Mouse (Mus musculus): ENCODE measurements around the gene Rnpepl1. TPM values are rescaled to one million over a fixed set of nuclear protein-coding genes. Genes with fewer than 3 reads are reported as not detected.

Gene Rnpepl1
- polyA plus RNA-seq, 1 experiment from 2014 or later = 30.2 TPM

DNA sequence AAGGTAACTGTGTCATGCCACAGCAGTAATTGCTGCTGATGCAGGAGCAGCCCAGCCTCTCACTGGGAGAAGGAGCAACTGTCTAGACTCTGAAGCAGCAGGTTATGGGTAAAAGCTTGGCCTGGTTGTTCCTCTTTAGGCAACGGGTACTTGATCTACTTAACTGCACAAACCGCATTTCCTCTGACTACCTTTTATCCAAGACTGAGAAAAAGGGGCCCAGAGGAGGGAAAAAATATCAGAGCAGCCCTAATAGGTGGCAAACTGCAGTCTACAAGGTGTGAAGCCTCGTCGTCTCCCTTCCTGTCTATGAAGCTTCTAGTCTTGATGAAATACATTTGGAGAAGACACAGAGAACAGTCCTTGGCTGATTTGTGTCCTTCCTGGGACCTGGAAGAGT, 23.0 kb downstream of the Rnpepl1 start:
- WGBS = 75% methylated on average over 4 of the region's 4 CpGs
- peak overlapping the region; percentile 83 for H3K4me3 ChIP-seq
- H3K36me3 ChIP-seq = peaks cover 10% of the 10 kb centered on the region
- H3K4me1 ChIP-seq (replicated peaks) = peaks cover 35% of the 10 kb centered on the region
- peaks cover 16% of the 10 kb centered on the region; the same call in 1 of the 2 replicates for H3K27me3 ChIP-seq
- H3K9me3 ChIP-seq = no peaks in the 10 kb centered on the region
- peak overlapping the region; percentile 90 for H3K9ac ChIP-seq
- ATAC-seq (ENCODE audit: low read depth) = no peak
- peak overlapping the region; percentile 85 for H3K4me2 ChIP-seq
- peak overlapping the region; percentile 99 for H3K27ac ChIP-seq (replicated peaks)

DNA sequence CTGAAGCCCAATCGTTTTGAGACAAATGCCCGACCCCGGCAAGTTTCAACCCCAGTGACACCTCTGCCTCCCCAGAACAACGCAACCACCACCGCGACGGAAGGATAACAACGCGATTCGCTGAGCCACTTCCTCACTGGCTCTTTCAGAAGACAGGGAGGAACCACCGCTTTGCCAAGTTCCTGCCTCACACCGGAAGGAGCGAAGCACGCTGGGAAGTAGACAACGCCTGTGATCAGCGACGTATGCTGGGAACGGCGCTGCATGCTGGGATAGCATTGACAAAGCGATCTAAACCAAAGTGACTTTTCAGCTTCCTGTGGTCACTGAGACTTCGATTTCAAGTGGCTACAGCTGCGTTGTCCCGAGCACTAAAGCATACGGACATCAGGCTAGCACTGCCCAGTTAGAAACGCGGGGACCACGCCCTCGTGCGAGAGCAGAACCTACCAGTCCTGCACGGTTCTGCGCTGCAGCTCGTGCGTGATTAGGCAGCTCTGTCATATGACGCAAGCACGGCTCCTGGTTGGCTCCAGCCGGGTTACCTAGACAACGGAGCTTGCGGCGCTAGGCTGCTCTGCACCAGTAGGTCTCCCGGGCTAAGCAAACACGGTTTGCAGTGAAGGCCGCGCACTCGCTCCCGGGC, 23.7 kb downstream of the Rnpepl1 start, which contains the start of gene Capn10:
Capn10 (plus strand) TSS at position 195 of the 646 bp plus-strand sequence.
- peak; percentile 100 for ATAC-seq (ENCODE audit: low read depth)
- peak within 1 kb of the TSS; percentile 90 for H3K9ac ChIP-seq
- under 1% methylated on average over 45 of the region's 45 CpGs for WGBS

DNA sequence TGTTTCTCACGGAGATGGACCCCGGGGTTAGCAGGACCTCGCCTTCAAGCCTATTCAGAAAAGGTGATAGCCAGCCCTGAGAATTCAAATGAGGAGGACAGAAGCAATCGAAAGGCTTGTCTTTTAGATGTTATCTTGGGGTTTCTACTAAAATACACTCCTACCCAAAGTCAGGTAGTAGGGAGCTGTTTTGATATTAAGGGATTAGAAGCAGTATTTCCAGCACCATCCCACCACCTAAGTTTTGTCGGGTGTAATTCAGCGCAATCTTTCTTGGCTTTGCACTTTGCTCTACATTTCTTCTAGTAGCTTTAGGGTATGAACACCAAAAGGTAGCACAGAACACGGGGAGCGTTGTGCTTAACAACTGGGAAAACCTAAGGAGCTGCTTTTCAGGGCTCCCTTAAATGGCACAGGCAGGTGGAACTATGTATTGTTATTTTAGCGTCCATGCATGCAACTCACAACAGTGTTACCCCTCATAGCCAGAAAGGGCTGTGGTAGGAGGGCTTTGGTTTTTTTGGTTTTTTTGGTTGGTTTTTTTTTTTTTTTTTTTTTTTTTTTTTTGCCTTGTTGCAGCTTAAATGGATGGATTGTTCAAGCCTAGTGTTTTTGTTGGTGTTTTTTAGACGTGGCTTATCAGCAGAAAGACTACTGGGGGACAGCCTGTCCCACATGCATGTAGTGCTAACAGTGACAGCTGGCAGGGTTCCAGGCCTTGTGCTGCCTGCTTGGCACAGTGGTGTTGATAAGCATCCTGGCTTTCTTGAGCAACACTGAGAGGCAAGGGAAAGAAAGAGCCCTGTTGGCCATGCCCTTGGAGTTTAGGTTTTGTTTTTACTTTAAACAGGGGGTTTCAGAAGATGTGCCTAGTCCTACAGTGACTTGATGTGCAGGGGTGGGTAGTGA, 24.7 kb downstream of the Rnpepl1 start:
- 16% methylated on average over 10 of the region's 10 CpGs for WGBS
- H3K9me3 ChIP-seq = no peaks in the 10 kb centered on the region
- peaks cover 27% of the 10 kb centered on the region for H3K36me3 ChIP-seq
- H3K4me3 ChIP-seq = peak overlapping the region; percentile 83
- ATAC-seq (ENCODE audit: low read depth) = no peak
- 0 out of 2 replicates have a peak, but pooled peaks cover 3% of the 10 kb centered on the region for H3K27me3 ChIP-seq
- peak overlapping the region; percentile 85 for H3K4me2 ChIP-seq
- H3K9ac ChIP-seq = peak overlapping the region; percentile 90
- H3K4me1 ChIP-seq (replicated peaks) = peaks cover 35% of the 10 kb centered on the region
- peak overlapping the region; percentile 99 for H3K27ac ChIP-seq (replicated peaks)

More for the DNA sequence above, 23.7 kb downstream of the Rnpepl1 start, which contains the start of gene Capn10:
- peak within 1 kb of the TSS; percentile 85 for H3K4me2 ChIP-seq
- H3K9me3 ChIP-seq = no peaks in the 10 kb centered on the region
- H3K4me1 ChIP-seq (replicated peaks) = peaks cover 35% of the 10 kb centered on the region
- peaks cover 17% of the 10 kb centered on the region for H3K36me3 ChIP-seq
- H3K27ac ChIP-seq (replicated peaks) = peak within 1 kb of the TSS; percentile 99
- H3K4me3 ChIP-seq = peak within 1 kb of the TSS; percentile 83
- H3K27me3 ChIP-seq = peaks cover 12% of the 10 kb centered on the region; the same call in 1 of the 2 replicates

DNA sequence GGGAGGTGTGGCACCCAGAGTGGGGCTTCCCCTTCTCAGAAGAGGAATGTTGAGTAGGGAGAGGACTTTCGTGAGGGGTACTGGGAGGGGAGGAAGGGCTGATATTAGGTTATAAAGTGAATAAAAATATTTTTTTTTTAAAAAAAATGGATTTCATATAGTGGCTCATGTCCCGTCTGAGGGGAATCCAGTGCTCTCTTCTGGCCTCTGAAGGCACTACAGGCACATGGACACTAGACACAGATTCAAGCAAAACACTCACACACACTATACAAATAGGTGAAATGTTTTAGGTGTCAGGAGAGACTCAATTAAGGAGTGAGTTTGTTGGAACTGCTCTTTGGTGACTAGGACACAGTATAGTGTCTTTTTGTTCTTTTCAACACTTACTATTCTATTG, 25.4 kb downstream of the Rnpepl1 start:
- Histone ChIP-seq H3K36me3 (peaks cover 33% of the 10 kb centered on the region), H3K4me1 (replicated peaks) (peaks cover 35% of the 10 kb centered on the region), H3K9me3 (no peaks in the 10 kb centered on the region), H3K27ac (replicated peaks) (no peak overlapping the region), H3K27me3 (no peaks in the 10 kb centered on the region), H3K4me2 (peak overlapping the region; percentile 85), H3K9ac (peak overlapping the region; percentile 90), H3K4me3 (peak overlapping the region; percentile 83)
- WGBS = 50% methylated on average over 2 of the region's 2 CpGs
- ATAC-seq (ENCODE audit: low read depth) = no peak

DNA sequence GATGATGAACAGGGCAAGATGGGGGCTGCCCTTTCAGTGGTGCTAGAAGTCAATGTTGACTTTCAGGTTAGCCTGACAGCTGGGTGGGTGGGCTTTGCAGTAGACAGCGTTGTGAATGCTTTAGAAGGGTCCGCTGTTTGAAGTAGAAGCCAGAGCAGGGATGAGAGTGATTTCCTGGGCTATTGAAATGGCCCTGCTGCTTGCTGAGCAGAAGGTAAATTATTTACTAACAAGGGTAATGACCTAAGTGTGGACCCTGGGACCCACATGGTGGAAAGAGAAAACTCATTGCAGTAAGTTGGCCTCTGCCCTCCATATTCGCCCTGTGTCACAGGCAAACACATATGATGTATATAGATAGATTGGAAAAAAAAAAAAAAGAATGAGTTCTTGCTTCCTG, 25.9 kb downstream of the Rnpepl1 start:
- WGBS = 41% methylated on average over 3 of the region's 3 CpGs
- Histone ChIP-seq H3K9ac (peak overlapping the region; percentile 90), H3K27me3 (no peaks in the 10 kb centered on the region), H3K4me1 (replicated peaks) (peaks cover 35% of the 10 kb centered on the region), H3K36me3 (peaks cover 35% of the 10 kb centered on the region), H3K9me3 (no peaks in the 10 kb centered on the region), H3K4me3 (peak overlapping the region; percentile 83), H3K4me2 (peak overlapping the region; percentile 85), H3K27ac (replicated peaks) (no peak overlapping the region)
- no peak for ATAC-seq (ENCODE audit: low read depth)

DNA sequence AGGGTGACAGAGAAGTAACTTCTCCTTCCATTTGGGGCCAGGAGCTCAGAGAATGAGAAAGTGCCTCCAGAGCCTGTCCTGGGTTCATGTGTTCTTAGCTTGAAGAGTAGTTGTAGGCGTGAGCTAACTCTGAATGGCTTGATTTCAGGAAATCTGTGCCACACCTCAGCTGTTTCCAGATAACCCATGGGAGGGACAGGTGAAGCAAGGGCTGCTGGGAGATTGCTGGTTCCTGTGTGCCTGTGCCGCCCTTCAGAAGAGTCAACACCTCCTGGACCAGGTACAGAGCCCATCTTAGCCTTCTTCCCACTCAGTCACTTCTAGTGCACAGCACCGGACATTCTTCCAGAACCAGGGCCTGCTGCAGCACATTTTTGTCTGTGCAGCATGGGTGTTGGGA, 27.2 kb downstream of the Rnpepl1 start:
- H3K4me3 ChIP-seq = no peak overlapping the region
- no peak for ATAC-seq (ENCODE audit: low read depth)
- peaks cover 48% of the 10 kb centered on the region for H3K36me3 ChIP-seq
- 91% methylated on average over 3 of the region's 3 CpGs for WGBS
- H3K27ac ChIP-seq (replicated peaks) = no peak overlapping the region
- H3K4me1 ChIP-seq (replicated peaks) = peaks cover 35% of the 10 kb centered on the region
- no peaks in the 10 kb centered on the region for H3K9me3 ChIP-seq
- no peak overlapping the region for H3K4me2 ChIP-seq
- no peaks in the 10 kb centered on the region for H3K27me3 ChIP-seq
- H3K9ac ChIP-seq = no peak overlapping the region

DNA sequence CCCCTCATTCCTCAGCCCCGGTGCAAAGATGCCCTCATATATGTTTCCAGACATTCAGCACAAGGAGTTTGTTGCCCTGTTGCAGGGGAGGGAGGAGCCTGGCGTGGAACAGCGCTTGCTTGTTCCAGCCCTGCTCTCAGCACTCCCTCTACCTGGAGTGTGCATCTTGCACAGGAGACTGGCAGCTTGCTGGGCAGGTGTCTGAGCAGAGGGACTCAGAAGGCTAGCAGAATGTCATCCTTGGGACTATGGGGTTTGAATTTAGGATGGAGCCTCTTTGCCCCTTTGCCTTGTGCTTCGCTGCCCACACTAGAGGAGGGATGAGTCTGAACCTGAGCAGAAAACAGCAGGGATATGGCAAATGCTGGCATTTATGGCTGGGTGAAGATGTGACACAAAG, 29.2 kb downstream of the Rnpepl1 start:
- H3K36me3 ChIP-seq = peaks cover 67% of the 10 kb centered on the region
- no peaks in the 10 kb centered on the region for H3K9me3 ChIP-seq
- H3K27ac ChIP-seq (replicated peaks) = no peak overlapping the region
- no peaks in the 10 kb centered on the region for H3K27me3 ChIP-seq
- H3K4me1 ChIP-seq (replicated peaks) = peaks cover 27% of the 10 kb centered on the region
- no peak overlapping the region for H3K4me2 ChIP-seq
- no peak overlapping the region for H3K4me3 ChIP-seq
- no peak overlapping the region for H3K9ac ChIP-seq
- ATAC-seq (ENCODE audit: low read depth) = no peak
- 92% methylated on average over 4 of the region's 4 CpGs for WGBS

DNA sequence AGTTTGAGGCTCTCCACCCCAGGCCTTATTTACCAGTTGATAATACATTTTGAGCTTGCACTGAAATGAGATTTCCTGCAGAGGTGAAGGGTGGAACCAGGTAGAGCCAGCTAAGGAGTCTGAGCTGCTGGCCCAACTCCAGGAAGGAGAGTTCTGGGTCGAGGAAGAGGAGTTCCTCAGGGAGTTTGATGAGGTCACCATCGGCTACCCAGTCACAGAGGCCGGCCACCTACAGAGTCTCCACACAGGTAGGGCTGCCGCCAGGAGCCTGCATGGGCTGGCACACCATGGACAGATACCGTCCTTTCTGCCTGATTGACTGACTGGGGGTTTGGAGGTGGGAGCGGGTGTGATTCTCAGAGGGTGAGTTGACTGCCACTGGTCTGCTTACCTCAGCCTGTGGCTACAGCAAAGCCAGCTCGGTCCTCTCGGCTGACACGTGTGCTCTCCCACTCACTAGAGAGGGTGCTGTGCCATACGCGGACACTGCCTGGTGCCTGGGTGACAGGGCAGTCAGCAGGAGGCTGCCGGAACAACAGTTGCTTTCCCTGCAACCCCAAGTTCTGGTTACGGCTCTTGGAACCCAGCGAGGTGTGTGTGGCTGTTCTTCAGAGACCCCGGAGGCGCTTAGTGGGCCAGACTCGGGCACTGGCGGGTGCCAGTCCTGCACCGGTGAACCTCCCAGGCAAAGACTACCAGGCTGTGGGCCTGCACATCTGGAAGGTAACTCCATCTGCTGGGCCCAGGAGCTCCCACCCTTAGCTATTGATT, 32.8 kb downstream of the Rnpepl1 start:
- Histone ChIP-seq H3K36me3 (peaks cover 96% of the 10 kb centered on the region), H3K9me3 (no peaks in the 10 kb centered on the region), H3K27ac (replicated peaks) (no peak overlapping the region), H3K9ac (no peak overlapping the region), H3K27me3 (no peaks in the 10 kb centered on the region), H3K4me1 (replicated peaks) (no peaks in the 10 kb centered on the region), H3K4me3 (no peak overlapping the region), H3K4me2 (no peak overlapping the region)
- WGBS = 94% methylated on average over 19 of the region's 19 CpGs
- ATAC-seq (ENCODE audit: low read depth) = no peak

DNA sequence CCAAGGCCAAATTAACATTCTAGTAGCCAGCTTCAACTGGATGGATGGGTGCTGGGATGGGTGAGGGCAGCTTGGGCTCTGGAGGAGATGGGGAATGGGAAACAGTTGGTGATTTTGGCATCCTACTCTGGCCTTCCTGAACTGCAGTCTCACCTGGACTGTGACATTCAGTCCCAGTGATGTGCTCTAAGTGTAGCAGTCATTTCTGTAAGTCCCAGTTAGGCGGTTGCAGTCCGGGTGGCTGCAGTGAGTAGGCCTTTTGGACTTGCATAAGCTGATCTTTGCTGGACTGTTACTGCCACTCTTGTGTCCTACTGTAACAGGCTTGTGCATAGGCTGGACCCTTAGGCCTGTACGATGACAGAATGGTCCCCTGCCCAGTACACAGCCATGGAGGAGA, 37.4 kb downstream of the Rnpepl1 start:
- Histone ChIP-seq H3K4me2 (no peak overlapping the region), H3K9me3 (no peaks in the 10 kb centered on the region), H3K27ac (replicated peaks) (no peak overlapping the region), H3K27me3 (no peaks in the 10 kb centered on the region), H3K36me3 (peaks cover 67% of the 10 kb centered on the region), H3K4me3 (no peak overlapping the region), H3K9ac (no peak overlapping the region), H3K4me1 (replicated peaks) (no peaks in the 10 kb centered on the region)
- WGBS = 95% methylated on average over 3 of the region's 3 CpGs
- ATAC-seq (ENCODE audit: low read depth) = no peak

DNA sequence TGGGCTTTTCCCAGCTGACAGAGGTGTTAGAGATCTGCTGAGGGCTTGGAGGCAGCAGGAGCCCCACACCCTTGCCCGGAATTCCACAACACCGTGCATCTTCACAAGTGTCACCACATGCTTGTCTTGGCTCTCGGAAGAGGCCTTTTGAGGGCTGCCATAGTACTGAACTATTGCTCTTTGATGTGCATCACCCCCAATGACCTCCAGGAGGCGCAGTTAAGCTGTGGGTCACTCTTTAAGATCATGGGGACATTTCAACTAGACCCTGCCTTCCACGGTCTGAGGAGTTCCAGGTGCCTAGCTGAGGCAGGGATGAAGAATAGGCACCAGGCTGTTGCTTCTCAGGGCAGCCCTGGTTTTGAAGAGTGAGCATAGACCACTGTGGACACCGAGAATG, 38.8 kb downstream of the Rnpepl1 start:
- no peaks in the 10 kb centered on the region for H3K9me3 ChIP-seq
- WGBS = 70% methylated on average over 6 of the region's 6 CpGs
- H3K36me3 ChIP-seq = peaks cover 53% of the 10 kb centered on the region
- H3K27me3 ChIP-seq = no peaks in the 10 kb centered on the region
- no peak overlapping the region for H3K4me2 ChIP-seq
- no peaks in the 10 kb centered on the region for H3K4me1 ChIP-seq (replicated peaks)
- H3K4me3 ChIP-seq = no peak overlapping the region
- no peak for ATAC-seq (ENCODE audit: low read depth)
- no peak overlapping the region for H3K27ac ChIP-seq (replicated peaks)
- H3K9ac ChIP-seq = no peak overlapping the region

DNA sequence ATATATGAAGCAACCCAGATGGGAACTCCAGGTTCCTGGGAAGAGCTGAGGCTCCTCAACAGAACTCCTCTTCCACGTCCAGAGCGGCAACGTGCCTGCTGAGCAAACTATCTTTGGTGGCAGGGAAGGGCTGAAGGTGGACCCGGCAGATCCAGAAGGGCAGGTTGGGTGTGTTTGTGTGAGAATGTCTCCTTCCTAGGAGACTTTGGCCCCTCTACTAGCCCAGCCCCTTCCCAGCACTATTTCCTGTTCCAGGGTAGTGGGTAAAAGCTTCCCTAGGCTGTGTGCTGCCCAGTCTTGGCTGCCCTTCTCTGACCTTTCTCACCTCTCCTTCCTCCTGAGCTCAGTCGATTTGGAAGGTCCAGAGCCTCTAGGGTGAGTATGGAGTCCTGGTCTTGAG, 40.0 kb downstream of the Rnpepl1 start, which contains the start of gene Gpr35:
Gpr35 (plus strand) TSS at position 259 of the 400 bp plus-strand sequence.
- Histone ChIP-seq H3K4me1 (replicated peaks) (no peaks in the 10 kb centered on the region), H3K9me3 (no peaks in the 10 kb centered on the region), H3K9ac (no peak within 1 kb of the TSS), H3K36me3 (peaks cover 41% of the 10 kb centered on the region), H3K27me3 (no peaks in the 10 kb centered on the region), H3K27ac (replicated peaks) (no peak within 1 kb of the TSS), H3K4me3 (no peak within 1 kb of the TSS), H3K4me2 (no peak within 1 kb of the TSS)
- ATAC-seq (ENCODE audit: low read depth) = no peak
- 83% methylated on average over 5 of the region's 5 CpGs for WGBS

Data from neural tube, embryonic 13.5 days (tissue).